ENCODE assay signal across 8 mouse cellular contexts in genomic region chr12:85338815-85339214, GRCm38 (mm10). TPM values are rescaled to one million over a fixed set of nuclear protein-coding genes. Genes with fewer than 3 reads are reported as not detected.
A peak's percentile ranks its signal among the peaks of the same experiment; 100 is the strongest.
DNase-seq lines count a peak whose midpoint lies in the region; ATAC-seq and TF ChIP-seq lines count a peak whose summit lies in the region.

No protein-coding gene starts in this region.

- H3K79me2 ChIP-seq in macrophage (ENCODE audit: inconsistent target) = peaks cover 54% of the 10 kb centered on the region

- H3K27me3 ChIP-seq in kidney, postnatal 0 days (ENCODE audit: insufficient read depth, low read length) = no peaks in the 10 kb centered on the region

- no peak for TF ChIP-seq CTCF in kidney, postnatal 0 days (IDR thresholded peaks at IDR 0.05; ENCODE audit: low read depth)
- no peak for TF ChIP-seq CTCF in bone marrow macrophage, adult 2 months (IDR thresholded peaks at IDR 0.05; ENCODE audit: low read depth, low read length)

- H3K9me3 ChIP-seq in kidney, postnatal 0 days (replicated peaks; ENCODE audit: low read length) = no peaks in the 10 kb centered on the region

- ATAC-seq in kidney, postnatal 0 days (replicated peaks; ENCODE audit: low FRiP score, low read depth) = peak; percentile 67

- peak overlapping the region; percentile 92 for H3K27ac ChIP-seq in kidney, postnatal 0 days
- peak overlapping the region; percentile 93 for H3K27ac ChIP-seq in bone marrow macrophage, adult 2 months (ENCODE audit: insufficient read depth, low read depth, low read length)
- peak overlapping the region; percentile 40 for H3K27ac ChIP-seq in macrophage

- 1% methylated on average over 42 of the region's 42 CpGs for WGBS in kidney, postnatal 0 days
- under 1% methylated on average over 37 of the region's 42 CpGs for WGBS in macrophage (ENCODE audit: missing documents)

- H3K4me3 ChIP-seq in kidney, postnatal 0 days (replicated peaks; ENCODE audit: low read depth, low read length) = peak overlapping the region; percentile 99
- peak overlapping the region; percentile 91 for H3K4me3 ChIP-seq in bone marrow macrophage, adult 2 months (ENCODE audit: insufficient read depth, low read length)
- peak overlapping the region; percentile 57 for H3K4me3 ChIP-seq in macrophage (ENCODE audit: inconsistent target)

- peaks cover 8% of the 10 kb centered on the region for H3K4me1 ChIP-seq in kidney, postnatal 0 days (replicated peaks; ENCODE audit: insufficient read depth, low read length)
- H3K4me1 ChIP-seq in bone marrow macrophage, adult 2 months (ENCODE audit: control insufficient read depth, insufficient read depth, low read length) = peaks cover 27% of the 10 kb centered on the region

- peak; percentile 41 for DNase-seq in kidney, postnatal 0 days (ENCODE audit: low spot score)
- no peak for DNase-seq in kidney, adult 9 months
- DNase-seq in forelimb bud, embryonic 11.5 days (ENCODE audit: low read depth, low spot score) = peak; percentile 16
- DNase-seq in layer of hippocampus, postnatal 25 days (ENCODE audit: extremely low spot score in 1 of 2, low spot score in 1 of 2) = no peak
- no peak for DNase-seq in kidney, postnatal 25 days
- no peak for DNase-seq in cerebellum, adult 18-20 months

- peak overlapping the region; percentile 90 for H3K4me2 ChIP-seq in kidney, postnatal 0 days (ENCODE audit: low read length)

- H3K9ac ChIP-seq in kidney, postnatal 0 days (ENCODE audit: low read depth, low read length) = peak overlapping the region; percentile 99

- TF ChIP-seq POLR2A in bone marrow macrophage, adult 2 months (IDR thresholded peaks at IDR 0.05; ENCODE audit: borderline replicate concordance, low read depth, low read length) = no peak

- H3K36me3 ChIP-seq in kidney, postnatal 0 days (ENCODE audit: insufficient read depth, low read length) = peaks cover 14% of the 10 kb centered on the region
- H3K36me3 ChIP-seq in macrophage (ENCODE audit: inconsistent target) = peaks cover 29% of the 10 kb centered on the region

RNA-seq across cellular contexts. Expression of gene Nek9, which starts 0.3 kb away (rescaled TPM):
- 15.5 and 16.4 TPM in 2 replicates for polyA plus RNA-seq in kidney, postnatal 0 days (2015; fragmentation: Nextera tagmentation; extraction: Ambion mirVana)
- polyA plus RNA-seq in bone marrow macrophage, adult 2 months (2012; ENCODE audit: insufficient read depth, insufficient read length, missing spikeins) = 46.6 and 52.4 TPM in 2 replicates
- 100 to 1,000 TPM in 7 of 26 experiments, 10 to 100 TPM in 19; 60.5 to 127 (median 89.8) TPM for total RNA-seq in macrophage (2018; cell fraction: chromatin; rRNA removed)
- 10 to 100 TPM; 44.3 to 72.9 (median 60.3) TPM for total RNA-seq in macrophage (2018; cell fraction: cytosol; rRNA removed)
- 10 to 100 TPM; 50.0 to 95.0 (median 69.6) TPM for total RNA-seq in macrophage (2018; cell fraction: nucleus; rRNA removed)
- 40.7 to 65.1 TPM (median 55.7 TPM) in 3 replicates for polyA plus RNA-seq in macrophage (2018)
- total RNA-seq in layer of hippocampus, postnatal 25 days (2021) = 10 to 100 TPM; 31.8 to 31.9 TPM

RNA-seq across cellular contexts. Expression of gene Tmed10, which starts 35.8 kb away (rescaled TPM):
- polyA plus RNA-seq in kidney, postnatal 0 days (2015; fragmentation: Nextera tagmentation; extraction: Ambion mirVana) = 357 and 372 TPM in 2 replicates
- polyA plus RNA-seq in bone marrow macrophage, adult 2 months (2012; ENCODE audit: insufficient read depth, insufficient read length, missing spikeins) = 291 and 303 TPM in 2 replicates
- 10 to 100 TPM; 36.3 to 96.9 (median 66.9) TPM for total RNA-seq in macrophage (2018; cell fraction: chromatin; rRNA removed)
- 100 to 1,000 TPM; 295 to 447 (median 378) TPM for total RNA-seq in macrophage (2018; cell fraction: cytosol; rRNA removed)
- 100 to 1,000 TPM in 25 of 26 experiments, 10 to 100 TPM in 1; 64.6 to 378 (median 214) TPM for total RNA-seq in macrophage (2018; cell fraction: nucleus; rRNA removed)
- polyA plus RNA-seq in macrophage (2018) = 317 to 419 TPM (median 387 TPM) in 3 replicates
- 100 to 1,000 TPM; 162 TPM for total RNA-seq in layer of hippocampus, postnatal 25 days (2021)

RNA-seq across cellular contexts. Expression of gene Zc2hc1c, which starts 50.4 kb away (rescaled TPM):
- 3.5 TPM in 2 replicates for polyA plus RNA-seq in kidney, postnatal 0 days (2015; fragmentation: Nextera tagmentation; extraction: Ambion mirVana)
- polyA plus RNA-seq in bone marrow macrophage, adult 2 months (2012; ENCODE audit: insufficient read depth, insufficient read length, missing spikeins) = not detected in 2 replicates
- total RNA-seq in macrophage (2018; cell fraction: chromatin; rRNA removed) = not detected
- not detected for total RNA-seq in macrophage (2018; cell fraction: cytosol; rRNA removed)
- total RNA-seq in macrophage (2018; cell fraction: nucleus; rRNA removed) = not detected
- not detected in 3 replicates for polyA plus RNA-seq in macrophage (2018)
- under 1 TPM; 0.89 TPM for total RNA-seq in layer of hippocampus, postnatal 25 days (2021)

RNA-seq across cellular contexts. Expression of gene Acyp1, which starts 50.6 kb away (rescaled TPM):
- polyA plus RNA-seq in kidney, postnatal 0 days (2015; fragmentation: Nextera tagmentation; extraction: Ambion mirVana) = 79.6 and 87.7 TPM in 2 replicates
- 23.5 and 24.0 TPM in 2 replicates for polyA plus RNA-seq in bone marrow macrophage, adult 2 months (2012; ENCODE audit: insufficient read depth, insufficient read length, missing spikeins)
- total RNA-seq in macrophage (2018; cell fraction: chromatin; rRNA removed) = 10 to 100 TPM in 1 of 26 experiments, 1 to 10 TPM in 14, not detected in 11; 1.5 to 10.6 (median 4.8) TPM
- total RNA-seq in macrophage (2018; cell fraction: cytosol; rRNA removed) = 10 to 100 TPM in 19 of 26 experiments, 1 to 10 TPM in 7; 7.7 to 20.3 (median 12.9) TPM
- total RNA-seq in macrophage (2018; cell fraction: nucleus; rRNA removed) = 1 to 10 TPM in 24 of 26 experiments, not detected in 2; 1.2 to 9.1 (median 3.0) TPM
- 16.2 to 19.5 TPM (median 17.8 TPM) in 3 replicates for polyA plus RNA-seq in macrophage (2018)
- 10 to 100 TPM; 34.3 to 37.7 TPM for total RNA-seq in layer of hippocampus, postnatal 25 days (2021)

Comparison
In these comparisons a context has a peak if more than half of its experiments do, and no peak if none do; other contexts are left out.
1. DNase-seq: peak in kidney, postnatal 0 days (single experiment) and forelimb bud, embryonic 11.5 days (single experiment); none in kidney, adult 9 months (single experiment), layer of hippocampus, postnatal 25 days (0 of 2), kidney, postnatal 25 days (0 of 2) and cerebellum, adult 18-20 months (0 of 2).
2. H3K27ac ChIP-seq: peak in every context shown above with its lines; median percentile 93 in bone marrow macrophage, adult 2 months; 92 in kidney, postnatal 0 days; 40 in macrophage.
3. Peak in every context shown above with its lines, with median percentiles within 50 percentile points of each other: H3K4me3 ChIP-seq.